Mouse (Mus musculus) left cerebral cortex, postnatal 25 days (tissue): Measurements from ENCODE around the gene Spdye4a. TPM values are rescaled to one million over a fixed set of nuclear protein-coding genes. Genes with fewer than 3 reads are reported as not detected.
"Not testable (repeated sequence)": the region's sequence is repeated elsewhere in the genome, so short reads cannot be mapped to it uniquely, and the experiment has no call there.

Experiments
- DNase-seq, 2 experiments: peaks; one replicate each; pipeline ENCODE4 v3.0.0; 2022; ENCODE audit warnings: low spot score in 2 of 2, mixed read lengths in 1 of 2
- intact Hi-C: fragments of 180-260 bp; cut with DNase I; formaldehyde crosslinking; loops from one replicate; pipeline ENCODE4 v1.15.1; 2025
- total RNA-seq, 2 experiments: library from RNA; stranded (reverse); gene quantifications; 2 replicates each; pipeline ENCODE4 v1.2.3; 2021

Spdye4a gene
- total RNA-seq, 2 experiments from 2014 or later = not detected

DNA sequence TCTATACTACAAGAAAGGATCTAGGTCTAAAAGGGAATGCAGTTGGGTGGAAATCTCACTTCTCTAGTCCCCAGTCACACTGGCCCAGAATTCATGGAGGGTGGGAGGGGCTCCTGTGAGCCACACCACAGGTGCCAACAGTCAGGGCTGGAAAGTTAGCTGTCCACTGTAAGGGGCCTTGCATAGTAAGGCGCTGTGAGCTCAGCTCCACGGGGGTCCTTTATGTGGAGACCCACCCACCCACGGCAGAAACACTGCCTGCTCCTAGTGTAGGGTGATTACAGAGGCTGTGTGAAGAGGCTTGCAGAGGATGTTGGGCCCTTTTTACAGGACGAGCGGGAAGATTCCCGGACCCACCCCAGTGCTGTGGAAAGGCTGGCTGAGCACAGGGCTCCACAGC, 25.3 kb upstream of the Spdye4a start:
- no peak for DNase-seq
- intact Hi-C loops = loop anchor here (5.0 kb wide), 1 partner anchor 45 kb away; no protein-coding TSS in a partner anchor

DNA sequence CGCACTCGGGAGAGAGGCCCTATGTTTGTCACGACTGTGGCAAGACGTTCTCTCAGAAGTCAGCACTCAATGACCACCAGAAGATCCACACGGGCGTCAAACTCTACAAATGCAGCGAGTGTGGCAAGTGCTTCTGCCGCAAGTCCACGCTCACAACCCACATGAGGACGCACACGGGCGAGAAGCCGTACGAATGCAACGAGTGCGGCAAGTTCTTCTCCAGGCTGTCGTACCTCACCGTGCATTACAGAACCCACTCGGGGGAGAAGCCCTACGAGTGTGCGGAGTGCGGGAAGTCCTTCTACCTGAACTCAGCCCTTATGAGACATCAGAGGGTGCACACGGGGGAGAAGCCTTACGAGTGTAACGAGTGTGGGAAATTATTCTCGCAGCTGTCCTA, 18.2 kb upstream of the Spdye4a start:
- no peak for DNase-seq
- intact Hi-C loops = no loop called here

DNA sequence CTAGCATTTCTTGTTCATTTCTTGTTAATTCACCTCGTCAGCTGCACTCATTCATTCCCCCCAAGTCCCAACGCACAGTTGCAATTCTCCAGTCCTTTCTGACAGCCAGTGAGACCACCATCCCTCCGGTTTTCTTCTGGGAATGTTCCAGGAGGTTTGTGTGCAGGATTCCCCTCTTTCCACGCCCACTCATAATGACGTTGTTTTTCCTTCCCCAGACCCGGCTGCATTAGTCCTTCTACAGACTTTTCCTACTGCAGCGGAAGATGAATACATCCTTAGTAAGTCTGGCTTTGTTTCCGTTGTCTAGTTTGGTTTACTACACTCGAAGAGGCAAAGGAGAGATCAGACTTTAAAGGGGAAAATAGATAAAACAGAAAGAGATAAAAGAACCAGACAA, 9.3 kb upstream of the Spdye4a start:
- DNase-seq = no peak

DNA sequence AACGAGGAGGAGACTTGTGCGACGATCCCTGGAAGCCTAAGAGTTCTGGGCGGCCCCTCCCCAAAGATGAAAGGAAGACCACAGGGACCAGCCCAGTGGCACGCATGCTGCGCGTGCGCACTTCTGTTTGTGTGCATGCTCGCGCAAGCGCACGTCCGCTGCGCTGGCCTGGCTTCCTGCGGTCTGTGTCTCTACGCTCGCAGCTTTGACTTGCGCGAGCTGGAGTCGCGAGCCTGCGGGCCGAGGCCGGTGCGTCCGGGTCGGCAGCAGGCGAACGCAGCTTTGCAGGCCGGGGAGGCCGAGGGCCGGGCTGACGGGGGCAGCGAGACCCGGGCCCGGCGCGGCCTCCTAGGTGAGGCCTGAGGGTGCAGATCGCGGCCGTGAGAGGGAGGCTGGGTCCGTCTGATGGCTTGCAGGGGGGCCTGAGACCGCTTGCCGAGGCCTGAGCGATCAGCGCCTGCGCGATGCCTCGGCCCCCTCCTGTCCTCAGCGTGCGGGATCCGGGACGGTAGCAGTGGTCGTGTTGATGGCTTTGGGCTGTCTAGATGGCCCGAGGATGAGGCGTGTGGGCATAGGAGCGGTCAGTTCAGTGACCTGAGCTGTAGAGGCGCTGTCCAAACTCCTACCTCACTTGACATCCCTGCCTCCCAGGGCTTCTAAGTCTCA, 8.5 kb upstream of the Spdye4a start, which contains the start of gene Zfp12:
Gene Zfp12 (plus strand): TSS at position 136 of the 666 bp plus-strand sequence.
- intact Hi-C loops = loop anchor here (1.0 to 5.0 kb wide), 2 partner anchors 55 to 62 kb away; partner anchors contain the start of gene Rbak
- peak; percentile 98 to 99 for DNase-seq

More for the DNA sequence above, 9.3 kb upstream of the Spdye4a start:
- intact Hi-C loops = loop anchor here (5.0 kb wide), 1 partner anchor 61 kb away; no protein-coding TSS in a partner anchor

DNA sequence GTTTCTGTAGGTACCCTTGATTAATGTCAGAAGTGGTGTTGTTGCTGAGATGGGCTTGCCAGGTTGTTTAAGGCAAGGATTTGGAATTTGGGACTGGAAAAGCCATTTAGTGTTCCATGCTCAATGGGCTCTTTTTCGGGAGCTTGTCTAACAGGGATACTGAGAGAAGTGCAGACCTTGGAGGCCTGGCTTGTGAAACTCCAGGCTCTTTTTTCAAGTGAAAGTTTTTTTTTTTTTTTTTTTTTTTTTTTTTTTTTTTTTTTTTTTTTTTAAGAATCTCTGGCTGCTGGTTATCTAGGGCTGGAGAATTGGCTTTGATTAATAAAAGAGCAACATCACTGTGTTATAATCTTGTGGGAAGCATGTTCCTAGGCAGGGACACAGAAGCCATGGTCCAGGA, 4.4 kb downstream of the Spdye4a start:
- no peak for DNase-seq
- intact Hi-C loops = no loop called here

DNA sequence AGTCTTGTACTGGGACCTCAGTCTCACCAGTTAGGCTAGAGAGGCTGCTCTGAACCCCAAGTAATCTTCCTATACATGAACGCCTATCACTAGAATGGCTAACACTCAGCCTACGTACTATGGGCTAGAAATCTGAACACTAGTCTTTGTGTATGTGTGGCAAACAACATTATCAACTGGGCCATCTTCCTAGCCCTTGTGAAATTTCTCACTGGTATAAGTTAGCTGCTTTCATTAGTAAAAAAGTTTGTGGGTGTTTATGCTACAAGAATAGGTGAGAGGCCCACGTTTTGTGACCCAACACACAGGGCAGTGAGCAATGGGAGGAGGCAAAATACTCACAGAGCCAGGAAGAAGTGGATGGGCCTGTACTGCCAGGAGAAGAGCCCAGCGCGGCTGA, 5.7 kb downstream of the Spdye4a start:
- intact Hi-C loops = no loop called here

DNA sequence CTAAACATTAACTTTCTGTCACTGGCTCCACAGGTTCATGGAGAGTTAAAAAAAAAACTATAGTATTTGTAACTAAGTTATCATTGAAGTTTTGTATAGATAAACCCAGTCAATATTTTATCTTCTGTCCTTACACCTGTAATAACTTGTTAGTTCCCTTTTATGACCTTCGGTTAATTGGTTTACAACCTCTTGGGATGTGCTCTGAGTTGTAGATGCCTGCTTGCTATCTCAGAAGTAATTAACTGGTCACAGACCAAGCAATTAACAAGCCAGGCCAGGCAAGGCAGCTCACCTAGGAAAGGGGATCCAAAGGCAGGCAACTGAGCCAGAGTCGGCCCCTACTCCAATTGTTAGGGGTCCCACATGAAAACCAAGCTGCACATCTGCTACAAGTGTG, 12.9 kb downstream of the Spdye4a start:
- DNase-seq = no peak

More for the DNA sequence above, 5.7 kb downstream of the Spdye4a start:
- DNase-seq = no peak

DNA sequence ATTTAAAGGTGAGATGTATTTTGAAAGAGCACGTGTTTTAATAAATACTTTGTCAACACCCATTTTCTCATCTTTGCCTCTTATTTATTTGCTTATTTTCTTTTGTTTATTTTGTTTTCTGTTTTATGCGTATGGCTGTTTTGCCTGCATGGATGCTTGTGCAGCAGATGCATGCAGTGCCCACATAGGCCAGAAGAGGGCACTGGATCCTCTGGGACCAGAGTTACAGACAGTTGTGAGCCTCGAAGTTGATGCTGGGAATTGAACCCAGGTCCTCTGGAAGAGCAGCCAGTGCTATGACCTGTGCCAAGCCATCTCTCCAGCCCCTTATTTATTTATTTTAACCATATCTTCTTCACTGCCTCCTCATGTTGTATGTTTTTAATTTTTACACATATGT, 21.7 kb downstream of the Spdye4a start:
- DNase-seq = no peak
- intact Hi-C loops = loop anchor here (2.0 kb wide), 1 partner anchor 14 kb away; no protein-coding TSS in a partner anchor

More for the DNA sequence above, 12.9 kb downstream of the Spdye4a start:
- intact Hi-C loops = no loop called here

DNA sequence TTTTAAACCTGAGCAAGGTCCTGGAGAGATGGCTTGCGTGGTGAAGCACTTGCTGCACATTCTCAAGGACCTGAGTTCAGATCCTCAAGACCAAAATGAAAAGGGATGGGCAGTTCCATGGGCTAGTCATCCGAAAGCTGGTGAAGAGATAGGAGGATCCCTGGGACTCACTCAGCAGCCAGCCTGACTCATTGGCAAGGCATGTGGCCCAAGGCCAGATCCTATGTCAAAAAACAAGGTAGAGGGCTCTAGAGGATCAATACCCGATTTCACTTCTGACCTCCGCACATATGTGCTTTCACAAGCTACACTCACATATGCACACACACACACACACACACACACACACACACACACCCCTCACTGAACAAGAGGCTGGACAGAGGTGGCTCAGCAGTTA, 30.2 kb downstream of the Spdye4a start:
- intact Hi-C loops = no loop called here
- no peak for DNase-seq

DNA sequence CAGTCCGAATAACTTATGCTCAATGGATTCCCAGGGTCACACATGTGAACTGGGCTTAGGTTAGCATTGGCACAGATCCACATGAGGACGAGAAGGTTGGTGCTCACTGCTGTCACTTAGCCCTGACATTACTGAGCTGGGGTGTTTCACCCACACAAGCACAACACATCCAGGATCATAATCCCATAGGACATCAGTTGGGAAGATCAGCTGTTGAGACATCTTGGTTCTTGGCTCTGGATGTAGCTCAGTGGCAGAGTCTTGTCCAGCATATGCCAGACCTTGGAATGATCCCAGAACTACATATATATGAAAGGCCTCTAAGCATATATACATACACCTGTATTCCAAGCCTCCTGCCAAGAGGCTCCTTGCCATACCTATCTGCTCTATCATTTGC, 31.5 kb downstream of the Spdye4a start:
- DNase-seq = no peak
- intact Hi-C loops = no loop called here

DNA sequence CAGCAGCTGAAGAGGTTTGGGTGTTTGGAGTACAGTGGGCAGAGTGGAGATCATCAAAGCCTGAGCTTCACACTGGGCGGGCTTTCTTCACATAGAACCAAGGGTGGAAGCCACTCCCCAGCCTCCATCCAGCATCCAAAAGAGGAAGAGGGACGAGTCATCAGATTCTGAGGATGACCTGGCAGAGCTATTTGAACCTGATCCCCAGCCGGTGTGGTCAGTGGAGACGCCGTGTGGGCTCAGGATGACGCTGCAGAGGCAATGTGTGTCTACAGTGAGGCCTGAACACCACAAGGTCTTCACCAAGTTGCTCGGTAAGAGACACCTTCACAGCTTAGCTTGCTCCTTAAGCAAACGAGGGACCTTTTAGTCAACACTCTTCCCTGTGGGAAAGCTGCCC, 31.9 kb downstream of the Spdye4a start:
- DNase-seq, intact Hi-C loops: not testable (repeated sequence)

DNA sequence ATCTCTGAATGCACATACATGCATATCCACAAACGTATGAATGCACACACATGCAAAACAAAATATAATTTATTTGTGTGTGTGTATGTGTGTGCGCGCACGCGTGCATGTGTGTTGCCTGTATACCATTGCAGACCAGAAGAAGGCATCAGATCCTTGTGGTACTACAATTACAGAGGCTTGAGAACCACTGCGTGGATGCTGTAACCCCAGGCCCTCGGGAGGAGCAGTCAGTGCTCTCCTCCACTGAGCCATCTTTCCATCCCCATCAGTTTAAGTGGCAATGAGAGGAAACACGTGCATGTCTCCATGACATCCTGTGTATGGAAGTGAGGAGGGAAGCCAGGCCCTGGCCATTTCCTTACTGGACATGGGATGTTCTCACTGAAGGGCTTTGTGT, 33.9 kb downstream of the Spdye4a start:
- DNase-seq = no peak
- intact Hi-C loops = no loop called here

DNA sequence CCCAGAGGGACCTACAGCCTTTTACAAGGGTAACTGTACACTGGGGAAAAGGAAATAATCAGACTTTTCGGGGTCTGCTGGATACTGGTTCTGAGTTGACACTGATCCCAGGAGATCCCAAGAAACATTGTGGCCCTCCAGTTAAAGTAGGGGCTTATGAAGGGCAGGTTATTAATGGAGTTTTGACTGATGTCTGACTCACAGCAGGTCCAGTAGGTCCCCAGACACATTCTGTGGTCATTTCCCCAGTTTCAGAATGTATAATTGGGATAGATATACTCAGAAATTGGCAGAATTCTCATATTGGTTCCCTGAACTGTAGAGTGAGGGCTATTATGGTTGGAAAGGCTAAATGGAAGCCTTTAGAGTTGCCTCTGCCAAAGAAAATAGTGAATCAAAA, 38.7 kb downstream of the Spdye4a start:
- intact Hi-C loops, DNase-seq: not testable (repeated sequence)

DNA sequence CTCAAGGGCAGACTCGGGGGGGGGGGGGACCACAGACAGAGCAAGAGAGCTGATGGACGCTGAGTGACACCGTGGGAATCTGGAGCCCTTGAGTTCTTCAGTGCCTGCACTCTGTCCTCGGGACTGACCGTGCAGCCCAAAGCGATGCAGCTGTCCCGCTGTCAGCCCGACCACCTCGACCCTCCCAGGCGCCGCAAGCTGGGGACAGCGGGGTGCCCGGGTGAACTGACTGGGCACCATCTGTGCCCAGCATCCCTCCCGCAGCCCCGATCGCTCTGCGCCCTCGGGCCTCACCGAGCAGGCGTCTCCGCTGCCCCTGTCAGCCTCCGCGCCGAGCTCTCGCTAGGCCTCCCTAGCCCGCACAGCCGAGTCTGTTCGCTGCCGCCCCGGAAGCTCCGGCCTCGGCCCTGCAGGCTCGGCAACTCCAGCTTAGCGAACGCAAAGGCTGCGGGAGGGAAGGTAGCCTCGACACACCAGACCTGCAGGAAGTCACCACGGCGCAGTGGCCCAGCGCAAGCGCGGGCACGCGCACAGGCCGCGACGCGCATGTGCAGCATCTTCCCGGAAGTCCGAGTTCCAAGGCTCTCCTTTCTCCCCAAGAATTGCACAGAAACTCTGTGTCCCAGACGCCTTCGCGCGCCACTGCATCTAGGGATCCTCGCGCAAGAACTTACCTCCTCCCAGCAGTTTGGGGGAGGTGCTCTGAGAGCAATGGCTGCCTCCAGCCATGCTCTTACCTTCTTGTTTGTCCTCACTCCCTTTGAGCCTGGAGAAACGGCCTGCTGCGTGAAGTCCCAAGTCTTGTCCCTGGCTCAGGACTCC, 46.2 kb downstream of the Spdye4a start, which contains the start of the genes Rbak and Spdye4b:
Gene Rbak (minus strand): TSS at position 521 of the 822 bp plus-strand sequence.
Gene Spdye4b (plus strand): TSS at position 763 of the 822 bp plus-strand sequence.
- intact Hi-C loops = loop anchor here (1.0 kb wide), 1 partner anchor 55 kb away; the partner anchor contains the start of gene Zfp12
- peak; percentile 96 to 98 for DNase-seq

DNA sequence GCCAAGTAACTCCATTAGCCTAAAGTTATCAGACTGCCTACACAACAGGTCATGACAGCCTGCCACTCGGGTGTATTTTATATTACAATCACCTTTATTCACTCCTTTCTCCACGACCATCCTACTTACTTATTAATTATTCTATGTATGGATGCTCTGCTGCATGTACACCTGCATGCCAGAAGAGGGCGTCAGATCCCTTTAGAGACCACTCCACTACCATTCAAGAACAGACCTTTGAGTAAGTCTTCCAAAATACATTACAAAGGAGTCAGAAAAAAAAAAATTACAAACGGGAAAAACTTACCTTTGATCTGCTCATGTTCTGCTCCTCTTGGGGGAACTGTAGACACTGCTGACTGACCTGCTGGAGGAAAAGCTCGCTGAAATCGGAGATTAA, 47.5 kb downstream of the Spdye4a start:
- DNase-seq = no peak

DNA sequence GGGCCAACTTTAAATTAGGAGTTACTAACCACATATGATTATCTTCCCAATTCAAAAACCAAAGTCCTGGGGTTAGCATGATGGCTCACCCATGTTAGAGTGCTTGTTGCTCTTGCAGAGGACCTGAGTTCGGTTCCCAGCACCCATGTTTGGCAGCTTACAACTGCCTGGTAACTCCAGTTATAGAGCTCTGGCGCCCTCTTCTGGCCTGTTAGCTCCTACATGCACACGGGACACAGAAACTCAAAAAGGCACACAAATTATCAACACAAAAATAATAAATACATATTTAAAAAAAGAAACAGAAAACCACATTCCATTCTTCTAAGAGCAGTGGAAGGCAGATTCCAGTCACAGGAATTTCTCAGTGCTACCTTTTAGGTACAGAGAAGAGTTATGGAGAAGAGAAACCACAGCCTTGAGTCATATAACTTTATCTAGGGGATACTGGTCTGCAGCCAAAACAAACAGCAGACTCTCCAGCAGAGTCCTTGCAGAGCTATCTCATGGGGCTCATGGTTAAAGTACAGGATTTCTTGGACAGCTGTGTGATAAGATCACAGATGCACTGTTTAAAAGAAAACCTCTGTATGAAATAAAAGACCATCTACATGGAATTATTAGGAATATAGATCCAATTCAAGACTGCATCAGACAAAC, 49.0 kb downstream of the Spdye4a start:
- intact Hi-C loops = loop anchor here (2.0 to 5.0 kb wide), 2 partner anchors 65 to 125 kb away; partner anchors contain the start of gene Rnf216

More for the DNA sequence above, 47.5 kb downstream of the Spdye4a start:
- intact Hi-C loops = loop anchor here (2.0 to 5.0 kb wide), 2 partner anchors 66 to 123 kb away; partner anchors contain the start of gene Rnf216

DNA sequence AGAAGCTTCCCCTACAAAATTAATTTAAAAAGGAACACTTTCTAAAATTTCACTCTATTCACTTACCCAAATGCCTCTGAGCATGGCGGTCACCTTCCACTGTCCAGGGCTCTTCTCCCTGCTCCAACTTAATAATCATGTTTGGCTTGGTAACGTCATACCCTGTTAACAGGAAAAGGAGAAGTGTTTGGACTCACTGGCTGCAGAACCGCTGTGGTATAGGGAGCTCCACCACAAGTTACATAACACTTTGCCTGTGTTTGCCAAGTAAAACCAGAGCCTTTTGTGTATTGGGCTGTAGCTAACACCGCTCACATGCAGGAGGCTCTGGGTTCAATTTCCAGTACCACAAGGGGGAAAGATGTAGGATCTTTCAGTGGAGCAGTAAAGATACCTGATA, 50.7 kb downstream of the Spdye4a start:
- no peak for DNase-seq
- intact Hi-C loops = loop anchor here (5.0 kb wide), 1 partner anchor 126 kb away; no protein-coding TSS in a partner anchor

More for the DNA sequence above, 49.0 kb downstream of the Spdye4a start:
- no peak for DNase-seq
